Mouse (Mus musculus): ENCODE data around the gene 5730522E02Rik.
A peak's percentile ranks its signal among the peaks of the same experiment; 100 is the strongest.

Gene 5730522E02Rik

DNA sequence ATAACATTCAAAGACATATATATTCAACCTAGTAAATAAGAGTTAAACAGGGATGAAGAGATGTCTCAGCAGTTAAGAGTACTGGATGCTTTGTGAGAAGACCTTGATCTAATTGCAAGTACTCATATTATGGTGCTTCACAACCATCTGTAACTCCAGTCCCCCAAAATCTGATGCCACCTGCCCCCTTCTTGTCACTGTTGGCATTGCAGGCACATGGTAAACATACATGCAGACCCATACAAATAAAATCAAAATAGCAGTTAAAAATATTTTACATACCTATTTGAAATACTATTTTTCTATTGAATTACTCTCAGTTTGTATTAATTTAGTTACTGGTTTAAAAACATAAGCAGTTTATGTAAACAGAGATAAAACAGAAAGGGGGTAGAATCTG is 84.6 kb downstream of the 5730522E02Rik start:
- no peak for DNase-seq

DNA sequence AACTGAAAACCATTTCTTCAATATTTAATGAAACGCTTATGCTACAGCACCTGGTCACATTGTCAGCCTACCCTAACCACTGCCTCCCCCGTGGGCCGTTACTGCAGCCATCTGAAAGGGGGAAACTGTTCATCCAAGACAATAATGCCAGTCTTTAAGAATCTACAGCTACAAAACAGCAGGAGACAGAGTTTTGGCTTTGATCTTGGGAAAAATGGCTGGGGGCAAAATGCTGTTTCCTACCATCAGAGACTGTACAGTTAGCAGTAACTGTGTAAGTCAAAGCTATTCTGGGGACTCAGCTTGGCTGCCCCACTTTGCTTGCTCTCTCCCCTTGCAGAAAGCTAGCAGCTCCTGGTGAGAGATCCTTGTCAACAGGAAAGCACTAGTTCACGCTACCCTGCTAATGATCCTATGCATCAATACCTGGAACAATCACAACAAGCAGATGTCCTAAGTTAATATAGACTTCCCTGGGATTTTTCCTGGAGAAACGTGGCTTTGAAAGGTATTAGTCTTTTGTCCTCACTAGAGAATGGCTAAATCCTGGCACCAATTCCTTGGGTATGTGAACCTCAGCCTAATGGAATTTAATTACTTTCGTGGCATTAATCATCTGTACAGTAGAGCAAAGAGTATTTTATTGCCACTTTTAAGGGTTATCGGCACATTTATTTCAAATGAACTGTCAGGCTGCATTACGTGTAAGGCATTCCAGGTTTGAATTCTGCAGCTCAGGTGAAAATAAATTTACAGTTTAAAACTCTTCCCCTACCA is 89.6 kb downstream of the 5730522E02Rik start:
- no peak for DNase-seq

DNA sequence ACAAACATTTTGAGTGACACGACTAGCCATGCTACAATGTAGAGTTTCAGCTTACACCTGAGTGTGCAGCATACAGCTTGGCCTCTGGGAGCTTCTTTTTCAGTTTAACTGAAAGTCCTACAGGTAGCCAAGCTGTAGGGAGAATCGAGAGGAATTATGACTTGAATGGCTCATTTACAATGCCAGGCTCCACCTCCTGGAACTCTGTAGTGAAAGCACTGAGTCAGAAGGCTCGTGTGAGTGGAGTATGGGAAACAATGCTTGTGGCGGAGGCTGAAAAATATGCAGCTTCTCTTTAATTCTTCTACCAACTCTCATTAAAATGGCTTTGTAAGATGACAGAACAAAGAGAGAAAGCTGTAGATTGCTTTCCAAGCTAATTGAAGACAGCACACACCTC is 92.9 kb downstream of the 5730522E02Rik start:
- no peak for DNase-seq

DNA sequence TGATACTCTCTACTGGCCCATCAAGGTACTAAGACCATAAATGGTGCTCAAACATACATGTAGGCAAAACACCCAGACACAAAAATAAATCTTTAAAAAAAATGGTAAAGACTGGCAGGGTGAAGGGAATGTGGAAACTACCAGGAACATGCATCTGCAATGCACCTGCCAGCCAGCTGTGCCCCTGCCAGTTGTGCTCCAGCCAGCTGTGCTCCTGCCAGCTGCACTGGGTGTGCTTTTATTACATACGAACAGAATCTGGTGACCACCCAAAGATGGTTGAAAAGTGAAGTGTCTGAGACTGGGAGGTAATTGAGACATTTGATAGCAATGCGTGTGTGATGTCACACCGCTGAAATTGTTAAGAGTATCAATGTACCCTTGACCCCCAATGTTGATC is 98.4 kb downstream of the 5730522E02Rik start:
- no peak for DNase-seq

DNA sequence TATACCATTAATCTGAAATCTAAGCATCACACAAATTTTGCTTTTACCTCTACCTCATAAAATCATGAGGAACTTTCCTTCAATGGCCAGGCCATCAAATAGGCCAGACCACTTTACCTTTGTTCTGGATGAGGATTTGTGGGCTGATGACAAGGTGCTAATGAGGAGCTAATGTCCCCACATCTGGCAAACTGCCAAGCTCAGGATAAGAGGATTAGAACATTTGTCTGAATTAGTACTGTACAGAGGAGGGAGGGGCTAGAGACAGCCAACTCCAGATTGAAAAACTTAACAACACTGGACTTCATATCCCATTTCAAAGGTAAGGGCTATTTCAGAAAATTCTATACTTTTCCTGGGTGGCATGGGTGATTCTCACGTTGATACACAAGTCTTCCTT is 101.9 kb downstream of the 5730522E02Rik start:
- DNase-seq: no peak

DNA sequence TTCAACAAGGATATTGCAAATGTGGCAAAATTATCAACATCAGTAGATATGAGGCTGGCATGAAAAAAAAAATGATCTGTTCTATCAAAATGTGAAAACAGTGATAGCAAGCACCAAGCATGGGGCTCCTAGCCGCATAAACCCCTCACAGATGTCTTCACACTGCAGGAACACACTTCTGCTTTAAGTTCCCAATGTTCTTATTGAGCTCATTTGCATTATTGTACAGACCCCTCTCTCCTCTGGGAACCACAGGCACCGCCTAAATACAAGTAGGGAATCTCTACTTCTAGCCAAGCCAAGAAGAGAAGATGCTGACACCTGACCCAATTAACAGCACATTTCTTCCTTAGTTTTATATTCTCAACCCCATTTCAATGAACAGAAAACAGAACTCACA is 105.9 kb downstream of the 5730522E02Rik start:
- DNase-seq: no peak

DNA sequence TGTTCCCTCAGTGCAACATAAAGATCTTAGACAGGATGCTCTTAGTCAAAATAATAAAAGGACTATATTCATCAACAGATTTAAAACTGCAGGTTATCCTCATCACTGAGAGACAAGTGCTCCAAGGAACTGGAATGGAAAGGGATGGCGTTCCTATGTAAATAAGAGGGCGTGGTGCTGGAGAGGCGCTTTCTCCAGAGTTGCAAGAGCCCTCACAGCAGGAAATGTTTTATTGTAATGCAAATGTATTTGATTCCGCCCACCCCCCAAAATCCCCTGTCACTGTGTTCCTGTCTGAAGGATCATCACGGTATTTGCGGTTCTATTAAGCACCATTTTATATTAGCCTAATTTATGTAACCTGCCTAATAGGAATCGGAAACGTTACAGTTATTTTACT is 106.9 kb downstream of the 5730522E02Rik start:
- DNase-seq: no peak

DNA sequence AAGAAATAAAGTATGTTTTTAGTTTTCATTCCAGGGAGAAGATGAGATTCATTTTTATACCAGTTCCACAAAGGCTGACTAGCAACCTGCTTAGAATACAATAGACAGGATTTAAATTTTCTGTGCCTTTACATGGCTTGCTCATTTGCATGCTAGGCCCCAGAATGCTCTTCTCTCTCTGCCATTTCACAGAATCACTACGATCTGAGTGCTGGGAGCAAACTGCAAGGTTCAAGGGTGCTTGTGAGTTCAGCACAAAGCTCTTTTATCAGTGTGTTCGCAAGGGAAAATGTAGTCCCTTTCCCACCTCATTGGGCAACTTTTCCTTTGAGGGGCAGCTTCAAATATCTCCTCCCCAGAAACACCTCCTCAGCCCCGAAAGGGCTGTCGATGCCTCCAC is 107.7 kb downstream of the 5730522E02Rik start:
- no peak for DNase-seq

DNA sequence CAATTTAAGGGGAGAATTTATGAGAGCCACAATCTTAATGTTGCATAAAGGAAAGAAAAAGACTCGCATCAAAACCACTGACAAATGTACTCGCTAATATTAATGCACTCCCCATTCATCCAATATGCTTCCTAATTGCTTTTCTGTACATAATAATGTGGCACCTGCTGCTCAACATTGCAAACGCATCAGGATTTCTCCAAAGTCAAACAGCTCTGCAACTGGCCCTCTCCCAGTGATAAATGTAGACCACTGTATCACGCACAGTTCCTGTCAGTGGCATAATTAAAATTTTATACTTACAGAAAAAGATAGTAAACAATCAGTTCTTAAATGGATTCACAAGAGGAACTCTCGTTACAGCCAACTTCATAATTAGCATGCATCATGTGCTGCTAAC is 110.5 kb downstream of the 5730522E02Rik start:
- DNase-seq: no peak

DNA sequence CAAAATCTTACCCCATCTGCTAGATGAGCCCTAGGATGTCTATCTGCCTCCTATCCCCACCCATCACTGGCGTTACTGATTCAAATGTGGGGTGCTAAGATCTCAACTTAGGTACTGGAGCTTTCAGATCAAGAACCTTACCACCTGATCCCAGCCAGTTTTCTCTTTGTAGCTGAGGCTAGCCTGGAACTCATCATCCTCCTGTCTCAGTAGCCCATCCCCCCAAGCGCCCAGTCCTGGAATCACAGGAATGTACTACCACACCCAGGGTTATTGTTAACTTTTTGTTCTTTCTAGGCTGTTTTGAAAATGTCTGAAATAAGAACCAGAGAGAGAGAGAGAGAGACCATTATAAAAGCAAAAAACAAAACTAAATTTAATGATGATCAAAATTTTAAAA is 111.6 kb downstream of the 5730522E02Rik start:
- DNase-seq: no peak

DNA sequence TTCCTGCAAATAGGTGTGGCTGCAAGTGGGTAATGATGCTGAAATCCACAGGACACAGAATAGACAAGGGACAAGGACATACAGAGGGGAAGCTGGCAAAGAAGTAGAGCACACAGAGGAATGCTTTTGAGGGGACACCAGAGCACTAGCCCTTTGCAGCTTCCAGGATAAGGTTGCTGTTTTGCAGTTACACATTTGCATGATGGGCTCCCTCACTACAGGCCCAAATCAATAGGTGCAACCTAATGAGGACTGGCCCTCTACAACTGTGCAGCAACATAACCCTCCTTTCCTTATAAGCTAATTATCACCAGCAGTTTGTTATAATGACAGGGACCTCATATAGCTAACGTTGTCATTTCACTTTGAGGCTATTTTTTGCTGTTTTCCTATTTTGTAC is 114.5 kb downstream of the 5730522E02Rik start:
- DNase-seq: no peak

DNA sequence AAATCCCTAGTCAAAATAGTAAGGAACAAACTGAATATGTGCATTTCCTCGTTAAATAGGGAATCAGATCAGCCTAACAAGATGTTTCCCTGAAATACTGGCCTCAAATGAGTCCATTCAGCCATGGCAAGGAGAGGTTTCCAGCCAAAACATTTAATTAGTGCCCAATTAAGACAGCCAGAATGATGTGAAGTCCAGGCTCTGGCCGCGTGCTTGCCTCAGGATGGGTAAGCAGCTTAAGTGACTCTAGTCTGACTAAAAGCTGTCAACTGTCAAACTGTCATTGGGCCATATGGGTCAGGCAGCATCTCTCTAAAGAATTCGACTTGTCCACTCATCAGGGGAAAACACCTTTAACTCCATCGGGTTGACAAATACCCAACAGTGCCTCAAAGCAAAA is 121.6 kb downstream of the 5730522E02Rik start:
- no peak for DNase-seq

DNA sequence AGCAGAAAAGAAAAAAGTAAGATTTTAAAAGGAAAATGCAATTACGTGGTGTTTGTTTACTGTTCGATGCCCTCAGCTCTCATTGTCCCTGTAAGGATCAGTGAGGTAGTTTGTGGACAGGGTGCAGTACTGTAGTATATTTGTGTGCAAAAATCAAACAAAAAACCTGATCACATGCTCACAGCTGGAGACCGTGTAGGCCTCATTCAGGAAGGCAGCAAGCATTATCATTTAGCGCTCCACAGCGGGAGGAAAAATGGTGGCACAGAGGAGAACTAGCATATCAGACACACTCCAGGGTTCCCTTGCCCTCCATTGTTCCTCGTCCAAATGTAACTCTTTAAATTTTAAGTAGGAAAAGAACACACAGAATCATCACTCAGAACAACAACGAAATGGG is 123.9 kb downstream of the 5730522E02Rik start:
- DNase-seq: no peak

DNA sequence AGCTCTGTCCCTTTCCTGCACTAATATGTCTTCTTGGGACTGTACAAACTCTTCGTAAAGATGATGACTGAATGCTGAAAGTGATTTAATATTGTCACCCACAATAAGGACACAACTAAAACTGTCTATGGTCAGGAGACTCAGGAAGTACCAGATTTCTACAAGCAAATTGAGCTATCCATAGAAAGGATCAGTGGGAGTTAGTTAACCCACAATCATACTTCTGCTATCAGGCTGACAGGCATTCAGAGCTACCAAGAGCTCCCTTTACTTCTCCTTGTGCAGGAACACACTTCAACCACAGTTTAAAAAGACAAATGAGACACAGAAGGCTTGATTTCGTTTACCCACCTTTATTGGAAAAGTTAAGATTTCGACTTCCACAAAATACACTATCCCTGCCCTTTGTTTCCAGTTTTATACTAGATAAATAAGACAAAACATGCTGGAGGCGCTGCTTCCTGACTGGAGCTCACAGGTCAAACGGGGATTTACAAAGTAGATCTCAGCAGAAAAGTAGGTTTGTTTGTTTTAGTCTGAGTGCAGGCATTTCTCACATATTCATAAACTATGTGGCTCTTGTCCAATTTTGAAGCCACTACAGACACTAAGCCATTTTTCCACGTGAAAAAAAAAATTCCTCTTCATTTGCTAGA is 125.1 kb downstream of the 5730522E02Rik start:
- no peak for DNase-seq

DNA sequence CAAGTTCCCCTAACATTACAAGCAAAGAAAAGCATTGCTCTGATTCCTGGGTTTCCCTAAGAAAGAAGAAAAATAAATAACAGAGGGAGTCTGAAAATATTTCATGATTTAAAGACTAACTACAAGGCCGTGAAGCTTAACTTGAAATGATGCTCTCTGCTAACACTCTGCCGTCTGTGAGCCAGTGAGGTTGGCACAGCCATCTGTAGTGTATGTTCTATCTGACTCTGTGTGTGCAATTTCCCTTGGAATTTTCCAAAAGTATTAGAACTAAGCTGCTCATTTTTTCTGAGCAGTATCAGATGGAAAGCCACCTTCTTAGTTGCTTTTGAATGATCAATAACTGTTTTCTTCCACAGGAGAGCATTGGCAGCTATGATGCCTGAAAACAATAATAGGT is 134.2 kb downstream of the 5730522E02Rik start:
- no peak for DNase-seq

DNA sequence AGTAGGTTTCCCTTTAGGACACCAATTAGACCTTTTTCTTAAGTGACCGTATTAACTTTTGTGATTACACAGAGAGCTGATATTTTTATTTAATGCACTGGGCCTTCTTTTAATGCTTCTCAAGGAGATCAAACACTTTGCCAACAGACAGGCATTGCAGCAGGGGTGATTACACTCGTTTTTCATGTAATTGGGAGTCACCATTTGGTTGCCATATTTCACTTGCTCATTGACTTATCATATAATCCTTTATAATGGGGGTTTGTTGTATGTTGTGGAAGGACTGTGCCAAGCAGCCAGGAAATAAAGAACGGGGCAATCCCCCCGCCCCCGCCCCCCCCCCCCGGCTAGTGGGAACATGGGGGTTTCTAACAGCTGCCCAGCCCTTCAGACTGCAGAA is 135.0 kb downstream of the 5730522E02Rik start:
- no peak for DNase-seq

DNA sequence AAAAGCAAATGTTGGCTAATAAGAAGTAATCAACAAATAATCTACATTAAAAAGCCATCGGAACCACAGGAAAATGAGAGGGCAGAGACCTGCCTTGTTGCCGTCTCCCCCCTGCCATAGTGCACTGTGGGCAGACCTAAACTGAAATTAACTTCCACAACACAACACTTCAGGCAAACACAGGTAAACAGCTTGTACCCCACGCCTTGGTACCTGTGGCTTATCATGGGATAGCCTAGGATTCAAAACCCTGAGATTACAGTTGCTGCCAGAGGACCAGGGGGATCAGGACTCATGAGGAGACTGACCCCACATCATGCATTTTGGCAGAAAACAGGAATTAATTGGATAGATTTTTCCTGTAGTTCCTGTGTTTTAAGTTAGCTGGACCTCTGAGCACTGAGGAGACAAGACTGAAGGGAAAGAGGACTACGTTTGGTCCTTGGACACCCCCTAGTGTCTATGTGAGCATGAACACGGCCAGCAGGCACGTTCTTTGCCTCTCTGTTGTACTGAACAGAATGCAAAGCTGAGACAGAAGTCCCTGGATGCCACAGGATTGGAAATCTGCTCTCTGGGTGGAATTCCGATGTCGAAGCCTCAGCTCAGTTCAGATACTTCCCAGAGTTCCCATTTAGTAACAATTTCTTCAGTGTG is 136.8 kb downstream of the 5730522E02Rik start:
- peak; percentile 53 for DNase-seq

DNA sequence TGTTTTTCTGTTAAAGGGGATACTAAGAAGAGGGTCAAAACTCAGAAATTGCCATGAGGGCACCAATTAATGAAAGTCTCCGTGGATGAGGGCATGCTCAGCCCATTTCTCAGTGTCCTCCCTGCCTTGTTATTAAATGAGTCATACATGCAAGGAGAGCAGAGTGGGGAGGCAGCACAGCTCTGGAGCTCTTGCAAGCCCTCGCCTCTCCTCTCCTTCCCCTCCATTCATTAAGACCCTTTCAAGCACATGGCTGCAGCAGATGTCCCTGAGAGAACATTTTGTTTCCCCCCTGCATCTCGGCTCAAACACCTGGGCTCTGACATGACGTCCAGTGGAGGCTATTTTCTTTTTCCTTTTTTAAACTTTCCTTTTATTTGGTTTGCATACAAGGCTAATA is 138.5 kb downstream of the 5730522E02Rik start:
- no peak for DNase-seq

DNA sequence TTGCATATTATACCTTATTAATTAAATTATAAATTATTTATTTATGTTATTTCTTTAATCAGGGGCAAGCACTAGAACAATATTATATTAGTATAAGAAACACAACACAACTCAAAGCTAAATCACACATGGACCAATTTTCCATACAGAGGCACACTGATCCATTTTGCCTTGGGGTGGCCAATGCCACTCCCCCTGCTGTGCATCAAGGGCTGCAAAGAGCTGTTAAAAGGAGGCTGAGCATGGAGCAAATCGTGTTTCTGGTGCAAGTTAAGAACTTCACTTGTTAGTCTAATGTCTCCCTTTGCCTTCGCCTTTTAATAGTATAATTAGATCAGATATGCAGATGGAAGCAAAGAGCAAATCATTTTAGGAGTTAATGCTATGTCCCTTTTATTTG is 147.3 kb downstream of the 5730522E02Rik start:
- no peak for DNase-seq

DNA sequence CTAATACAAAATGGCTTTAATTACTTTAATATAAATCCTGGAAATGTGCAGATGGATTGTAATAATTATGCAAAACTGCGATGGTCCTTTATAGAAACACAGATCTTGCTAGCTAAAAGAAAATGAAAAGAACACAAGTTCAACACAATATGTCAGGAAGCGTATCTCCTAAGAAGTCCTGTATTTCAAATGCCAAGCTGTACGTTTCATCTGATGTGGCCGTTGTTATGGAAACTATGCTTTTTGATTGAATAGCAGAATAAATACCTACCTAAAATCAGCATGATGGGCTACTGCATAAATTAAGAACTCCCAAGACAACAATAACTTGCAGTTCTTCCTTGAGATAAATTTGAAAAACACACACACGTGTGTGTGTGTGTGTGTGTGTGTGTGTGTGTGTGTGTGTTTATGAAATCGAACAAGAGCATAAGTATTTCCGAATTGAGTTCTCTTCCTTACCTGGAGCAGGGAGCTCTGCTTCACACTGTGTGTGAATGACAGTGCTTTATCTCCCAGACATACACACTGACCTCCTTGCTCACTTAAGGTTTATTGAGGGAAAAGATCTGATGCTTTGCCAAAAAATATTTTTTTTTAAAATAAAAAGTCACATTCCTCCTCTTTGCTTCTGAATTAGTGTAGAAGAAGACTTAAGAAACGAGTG is 149.0 kb downstream of the 5730522E02Rik start:
- DNase-seq: no peak

DNA sequence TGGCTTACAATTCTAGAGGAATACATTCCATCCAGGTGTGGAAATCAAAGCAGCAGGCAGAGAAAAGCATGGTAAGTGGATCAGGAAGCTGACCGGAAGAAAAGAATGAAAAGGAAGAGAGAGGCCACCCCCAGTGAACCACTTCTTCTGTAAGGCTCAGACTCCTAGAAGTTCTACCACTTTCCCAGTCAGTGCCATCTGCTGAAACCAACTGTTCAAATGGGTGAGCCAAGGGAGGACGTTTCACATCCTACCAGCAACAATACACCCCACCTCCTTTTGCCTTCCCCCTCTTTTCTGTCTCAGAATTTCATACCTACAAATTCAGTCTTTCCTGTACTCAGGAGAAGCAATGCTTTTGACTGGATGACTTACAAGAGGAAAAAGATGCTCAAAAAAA is 197.0 kb downstream of the 5730522E02Rik start:
- no peak for DNase-seq

DNA sequence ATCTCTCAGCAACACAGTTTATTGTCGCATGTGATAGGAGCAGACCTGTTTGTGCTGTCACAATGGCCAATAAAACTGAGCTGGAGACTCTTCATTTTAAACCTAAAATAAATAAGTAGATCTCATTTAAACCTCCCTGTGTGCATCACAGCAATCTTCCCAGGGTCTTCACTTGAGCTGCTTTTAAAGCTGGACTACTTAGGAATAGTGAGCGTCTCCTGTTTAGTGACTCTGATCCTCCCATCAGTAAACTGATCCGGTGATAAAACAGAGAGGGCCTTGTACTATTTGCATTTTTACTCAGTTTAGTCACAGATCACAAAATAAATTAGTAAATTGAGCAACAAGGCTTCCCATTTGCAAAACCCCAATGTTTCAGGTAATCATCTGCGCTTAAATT is 206.5 kb downstream of the 5730522E02Rik start:
- no peak for DNase-seq

DNA sequence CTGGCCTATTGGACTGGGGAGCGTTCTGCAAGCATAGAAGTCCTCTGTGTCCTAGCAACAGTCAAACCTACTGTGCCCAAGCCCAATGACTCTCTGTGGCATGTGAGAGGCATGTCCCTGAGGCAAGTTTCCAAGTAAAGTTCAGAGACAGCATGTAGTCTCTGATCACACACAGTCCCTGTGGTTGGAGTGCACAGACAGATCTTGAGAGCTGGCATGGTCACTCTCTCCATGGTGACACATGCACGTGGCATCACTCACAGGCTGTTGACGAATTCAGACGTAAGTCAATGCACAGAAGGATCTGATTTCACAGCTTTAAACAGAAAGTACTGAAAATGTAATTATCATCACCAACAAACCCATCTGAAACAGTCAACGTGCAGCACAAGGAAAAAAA is 210.8 kb downstream of the 5730522E02Rik start:
- DNase-seq: no peak

DNA sequence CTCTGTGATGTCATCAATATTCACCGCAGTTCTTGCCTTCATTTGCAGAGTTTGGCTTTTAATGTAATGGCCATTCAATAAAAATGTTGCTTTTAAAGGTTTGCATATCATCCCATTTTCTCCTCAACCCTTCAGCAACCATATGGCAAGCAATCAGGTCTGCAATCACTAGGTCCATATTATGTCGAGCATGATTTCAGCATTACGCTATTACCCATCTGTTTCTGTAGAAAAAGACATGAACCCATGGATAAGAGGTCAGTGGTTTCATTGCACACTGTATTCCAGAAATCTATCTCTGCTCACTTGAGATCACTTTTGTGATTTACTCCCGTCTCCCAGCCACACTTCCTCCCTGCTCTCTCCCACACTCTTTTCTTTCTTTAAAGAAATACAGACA is 213.1 kb downstream of the 5730522E02Rik start:
- no peak for DNase-seq
